Mouse (Mus musculus) MEL (cell line): ENCODE measurements around the gene Rnf6. TPM values are rescaled to one million over a fixed set of nuclear protein-coding genes. Genes with fewer than 3 reads are reported as not detected.
A peak's percentile ranks its signal among the peaks of the same experiment; 100 is the strongest.

Source experiments
- DNase-seq: peaks from one replicate; pipeline ENCODE4 v3.0.0; 2011; ENCODE audit warnings: low read depth, low spot score
- H3K27ac ChIP-seq: 2 replicates; pipeline ENCODE4 v1.5.1; 2012; ENCODE audit warnings: low read depth, mild to moderate bottlenecking, control low read depth, low read length, moderate library complexity; ENCODE audit not compliant: control insufficient read depth
- H3K27me3 ChIP-seq, 2 experiments: fragments of 150-350 bp in 1 of 2; sonication (generic) in 1 of 2; 2 replicates each; pipeline ENCODE4 v1.6.1; 2012; ENCODE audit warnings: low read length in 2 of 2, mild to moderate bottlenecking in 2 of 2, improper control_type of control experiment in 1 of 2, moderate library complexity in 1 of 2; ENCODE audit not compliant: insufficient read depth in 2 of 2, control insufficient read depth in 1 of 2
- H3K36me3 ChIP-seq, 2 experiments: 2 replicates each; pipeline ENCODE4 v1.6.1; 2012 to 2014; ENCODE audit warnings: low read length in 2 of 2, improper control_type of control experiment in 1 of 2, inconsistent platforms in 1 of 2, mild to moderate bottlenecking in 1 of 2; ENCODE audit not compliant: insufficient read depth in 2 of 2, control insufficient read depth in 1 of 2
- H3K4me1 ChIP-seq, 2 experiments: fragments of 150-350 bp in 1 of 2; sonication (generic) in 1 of 2; 2 replicates each; pipeline ENCODE4 v1.6.1; 2012; ENCODE audit warnings: low read length in 2 of 2, improper control_type of control experiment in 1 of 2, mild to moderate bottlenecking in 1 of 2; ENCODE audit not compliant: insufficient read depth in 2 of 2, control insufficient read depth in 1 of 2
- H3K4me3 ChIP-seq, 2 experiments: fragments of 150-350 bp in 1 of 2; sonication (generic) in 1 of 2; 2 replicates each; pipeline ENCODE4 v1.5.1; 2012; ENCODE audit warnings: low read depth in 2 of 2, low read length in 2 of 2, mild to moderate bottlenecking in 2 of 2, moderate library complexity in 2 of 2, control low read depth in 1 of 2, improper control_type of control experiment in 1 of 2; ENCODE audit not compliant: control insufficient read depth in 1 of 2, insufficient read depth in 1 of 2
- H3K79me2 ChIP-seq: 2 replicates; pipeline ENCODE4 v1.6.1; 2012; ENCODE audit warnings: mild to moderate bottlenecking, low read length, moderate library complexity; ENCODE audit not compliant: control insufficient read depth, poor library complexity, insufficient read depth
- H3K9ac ChIP-seq: 2 replicates; pipeline ENCODE4 v1.6.1; 2012; ENCODE audit warnings: low read depth, mild to moderate bottlenecking, control low read depth, low read length, moderate library complexity; ENCODE audit not compliant: control insufficient read depth, poor library complexity, severe bottlenecking
- H3K9me3 ChIP-seq: fragments of 150-350 bp; sonication (generic); replicated peaks from 2 replicates; pipeline ENCODE4 v1.6.1; 2012; ENCODE audit warnings: mild to moderate bottlenecking, low read length, improper control_type of control experiment, moderate library complexity; ENCODE audit not compliant: insufficient read depth
- BHLHE40 ChIP-seq: IDR thresholded peaks from 2 replicates; pipeline ENCODE4 v1.6.1; 2012; ENCODE audit warnings: low read depth, mild to moderate bottlenecking, inconsistent platforms, low read length, improper control_type of control experiment, borderline replicate concordance
- CHD1 ChIP-seq: IDR thresholded peaks from 2 replicates; pipeline ENCODE4 v1.6.1; 2012; ENCODE audit warnings: low read depth, mild to moderate bottlenecking, inconsistent platforms, low read length, improper control_type of control experiment
- CHD2 ChIP-seq: IDR thresholded peaks from 2 replicates; pipeline ENCODE4 v1.6.1; 2011; ENCODE audit warnings: low read length, improper control_type of control experiment
- CTCF ChIP-seq, 3 experiments: IDR thresholded peaks in 2 of 3; conservative IDR thresholded peaks in 1 of 3; 2 replicates each; pipeline ENCODE4 v1.5.1; 2011 to 2012; ENCODE audit warnings: low read length in 3 of 3, low read depth in 2 of 3, mild to moderate bottlenecking in 2 of 3, improper control_type of control experiment in 1 of 3, inconsistent platforms in 1 of 3, mixed read lengths in 1 of 3, moderate library complexity in 1 of 3; ENCODE audit not compliant: control insufficient read depth in 1 of 3, insufficient read depth in 1 of 3, poor library complexity in 1 of 3, severe bottlenecking in 1 of 3
- ELF1 ChIP-seq: IDR thresholded peaks from 2 replicates; pipeline ENCODE4 v1.6.1; 2014; ENCODE audit warnings: low read depth, mild to moderate bottlenecking, inconsistent platforms, low read length, improper control_type of control experiment, moderate library complexity
- EP300 ChIP-seq, 2 experiments: IDR thresholded peaks; 2 replicates each; pipeline ENCODE4 v1.6.1; 2011; ENCODE audit warnings: improper control_type of control experiment in 2 of 2, low read length in 2 of 2, low read depth in 1 of 2, mild to moderate bottlenecking in 1 of 2
- GABPA ChIP-seq: IDR thresholded peaks from 2 replicates; pipeline ENCODE4 v1.6.1; 2012; ENCODE audit warnings: low read depth, mild to moderate bottlenecking, inconsistent platforms, low read length, improper control_type of control experiment, moderate library complexity
- GATA1 ChIP-seq: IDR thresholded peaks from 2 replicates; pipeline ENCODE4 v1.6.1; 2011; ENCODE audit warnings: low read depth, low read length, improper control_type of control experiment
- JUND ChIP-seq: IDR thresholded peaks from 2 replicates; pipeline ENCODE4 v1.6.1; 2011; ENCODE audit warnings: low read depth, mild to moderate bottlenecking, improper control_type of control experiment, low read length
- MAX ChIP-seq: IDR thresholded peaks from 2 replicates; pipeline ENCODE4 v1.6.1; 2011; ENCODE audit warnings: low read length, improper control_type of control experiment
- MAZ ChIP-seq: IDR thresholded peaks from 2 replicates; pipeline ENCODE4 v1.6.1; 2012; ENCODE audit warnings: low read depth, mild to moderate bottlenecking, inconsistent platforms, low read length, improper control_type of control experiment
- MXI1 ChIP-seq: IDR thresholded peaks from 2 replicates; pipeline ENCODE4 v1.6.1; 2011; ENCODE audit warnings: mild to moderate bottlenecking, low read depth, low read length, improper control_type of control experiment
- MYB ChIP-seq: IDR thresholded peaks from 2 replicates; pipeline ENCODE4 v1.6.1; 2011; ENCODE audit warnings: mild to moderate bottlenecking, low read depth, low read length, improper control_type of control experiment
- MYC ChIP-seq: IDR thresholded peaks from 2 replicates; pipeline ENCODE4 v1.6.1; 2011; ENCODE audit warnings: low read depth, mild to moderate bottlenecking, low read length, improper control_type of control experiment, moderate library complexity
- POLR2A ChIP-seq, 2 experiments: IDR thresholded peaks; 2 replicates each; pipeline ENCODE4 v1.6.1; 2011 to 2012; ENCODE audit warnings: low read length in 2 of 2, mild to moderate bottlenecking in 2 of 2, control low read depth in 1 of 2, improper control_type of control experiment in 1 of 2, low read depth in 1 of 2, moderate library complexity in 1 of 2; ENCODE audit not compliant: control insufficient read depth in 1 of 2, insufficient read depth in 1 of 2, poor library complexity in 1 of 2
- RAD21 ChIP-seq: IDR thresholded peaks from 2 replicates; pipeline ENCODE4 v1.6.1; 2011; ENCODE audit warnings: mild to moderate bottlenecking, low read depth, low read length, improper control_type of control experiment
- RCOR1 ChIP-seq: IDR thresholded peaks from 2 replicates; pipeline ENCODE4 v1.6.1; 2012; ENCODE audit warnings: low read depth, mild to moderate bottlenecking, inconsistent platforms, low read length, improper control_type of control experiment
- TAL1 ChIP-seq: IDR thresholded peaks from 2 replicates; pipeline ENCODE4 v1.6.1; 2012; ENCODE audit warnings: mild to moderate bottlenecking, inconsistent platforms, low read length, moderate library complexity, mixed read lengths
- UBTF ChIP-seq: IDR thresholded peaks from 2 replicates; pipeline ENCODE4 v1.6.1; 2012; ENCODE audit warnings: low read depth, mild to moderate bottlenecking, inconsistent platforms, low read length, improper control_type of control experiment, moderate library complexity, borderline replicate concordance; ENCODE audit not compliant: insufficient read depth
- ZC3H11A ChIP-seq: IDR thresholded peaks from 2 replicates; pipeline ENCODE4 v1.6.1; 2012; ENCODE audit warnings: low read depth, mild to moderate bottlenecking, inconsistent platforms, low read length, improper control_type of control experiment
- ZNF384 ChIP-seq: IDR thresholded peaks from 2 replicates; pipeline ENCODE4 v1.6.1; 2012; ENCODE audit warnings: low read depth, mild to moderate bottlenecking, inconsistent platforms, low read length, improper control_type of control experiment
- polyA plus RNA-seq, 2 experiments: library from polyadenylated mRNA; stranded (reverse) in 1 of 2; unstranded in 1 of 2; fragments of >175 nt in 1 of 2; fragments of >200 nt in 1 of 2; gene quantifications; 2 replicates each; pipeline versions ENCODE4 v1.2.1 to v1.2.4; 2012; ENCODE audit warnings: low replicate concordance in 2 of 2, low read depth in 1 of 2; ENCODE audit not compliant: insufficient read length in 2 of 2, insufficient read depth in 1 of 2, missing spikeins in 1 of 2
- total RNA-seq: library from RNA; depleted of rRNA; stranded (reverse); fragments of 300-350 nt; gene quantifications from 2 replicates; pipeline ENCODE4 v1.2.3, GENCODE M21; 2012

Gene Rnf6
- total and polyA plus RNA-seq, 3 experiments: 44.9 to 70.1 (median 57.3) TPM

GRCm38 (mm10) chr5:146220879-146221714, at the start of gene Rnf6 (continued):
- TF ChIP-seq UBTF (peak; percentile 93; the same call in 1 of the 2 replicates), TAL1 (no peak), BHLHE40 (no peak), POLR2A (IDR thresholded peaks at IDR 0.05; ENCODE audit: control insufficient read depth in 1 of 2, insufficient read depth in 1 of 2, low read depth in 1 of 2, low read length in 2 of 2, poor library complexity in 1 of 2) (peak; percentile 61 to 85), GABPA (0 out of 2 replicates have a peak, but pooled peaks have one; percentile 20)

- no peaks in the 10 kb centered on the region for H3K4me1 ChIP-seq
- H3K27ac ChIP-seq: no peak overlapping the region
- no peak overlapping the region for H3K4me3 ChIP-seq
- H3K9me3 ChIP-seq: no peaks in the 10 kb centered on the region
- peaks cover 9% of the 10 kb centered on the region for H3K79me2 ChIP-seq
- no peak for DNase-seq
- H3K27me3 ChIP-seq: no peaks in the 10 kb centered on the region
- no peak for TF ChIP-seq ZNF384
- no peak for TF ChIP-seq ZC3H11A
- TF ChIP-seq MYB: no peak
- TF ChIP-seq GABPA: no peak
- no peak for TF ChIP-seq RAD21
- no peak for TF ChIP-seq CHD2
- no peak for TF ChIP-seq POLR2A (IDR thresholded peaks at IDR 0.05; ENCODE audit: control insufficient read depth in 1 of 2, insufficient read depth in 1 of 2, low read depth in 1 of 2, low read length in 2 of 2, poor library complexity in 1 of 2)
- no peak for TF ChIP-seq MYC
- no peak for TF ChIP-seq RCOR1
- TF ChIP-seq MXI1: no peak
- TF ChIP-seq, all 39 proteins: peak for 0
- H3K9ac ChIP-seq: no peak overlapping the region
- H3K36me3 ChIP-seq: peaks cover 0 to 53% of the 10 kb centered on the region in 2 experiments; a peak in 2 of 4 replicates
Measured at GRCm38 (mm10) chr5:146270593-146270992, 49.2 kb upstream of the Rnf6 start.

DNA sequence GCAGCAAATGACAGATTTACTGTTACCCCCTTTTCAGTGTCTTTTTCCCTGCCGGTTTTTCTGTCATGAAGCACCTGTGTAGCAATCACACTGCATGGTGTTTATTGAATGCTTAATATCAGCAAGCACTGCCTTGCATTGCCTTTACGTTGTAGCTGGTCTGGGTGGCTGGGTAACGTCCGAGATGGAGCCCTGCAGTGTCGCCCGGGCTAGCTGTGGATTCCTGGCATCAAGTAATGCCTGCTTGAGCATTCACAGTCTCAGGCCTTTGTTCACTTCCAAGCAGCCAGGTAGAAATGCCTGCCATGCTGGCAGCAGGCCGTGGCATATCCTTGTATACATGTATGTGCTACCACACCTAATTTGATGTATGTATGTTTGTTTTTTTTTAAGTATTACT, 46.4 kb upstream of the Rnf6 start:
- H3K9me3 ChIP-seq: no peaks in the 10 kb centered on the region
- H3K27ac ChIP-seq: no peak overlapping the region
- H3K4me3 ChIP-seq: no peak overlapping the region
- H3K27me3 ChIP-seq: no peaks in the 10 kb centered on the region
- no peaks in the 10 kb centered on the region for H3K4me1 ChIP-seq
- H3K79me2 ChIP-seq: peaks cover 16% of the 10 kb centered on the region
- no peak overlapping the region for H3K9ac ChIP-seq
- TF ChIP-seq EP300 (IDR thresholded peaks at IDR 0.05; ENCODE audit: low read depth in 1 of 2, low read length in 2 of 2): no peak
- no peak for TF ChIP-seq MAX
- no peak for TF ChIP-seq MAZ
- TF ChIP-seq ELF1: no peak
- TF ChIP-seq JUND: no peak
- no peak for TF ChIP-seq GATA1
- TF ChIP-seq CHD1: no peak
- TF ChIP-seq POLR2A (IDR thresholded peaks at IDR 0.05; ENCODE audit: control insufficient read depth in 1 of 2, insufficient read depth in 1 of 2, low read depth in 1 of 2, low read length in 2 of 2, poor library complexity in 1 of 2): no peak
- TF ChIP-seq CTCF (IDR thresholded peaks at IDR 0.05 in 2 of 3, conservative IDR thresholded peaks at IDR 0.05 in 1 of 3; ENCODE audit: control insufficient read depth in 1 of 3, insufficient read depth in 1 of 3, low read depth in 2 of 3, low read length in 3 of 3, poor library complexity in 1 of 3, severe bottlenecking in 1 of 3): no peak
- peaks cover 0 to 37% of the 10 kb centered on the region in 2 experiments; a peak in 2 of 4 replicates for H3K36me3 ChIP-seq
- DNase-seq: no peak
